Mouse (Mus musculus) forebrain, embryonic 15.5 days (tissue): Measurements from ENCODE around the gene Manba. TPM values are rescaled to one million over a fixed set of nuclear protein-coding genes. Genes with fewer than 3 reads are reported as not detected.

Experiments used
- ATAC-seq: fragments of 200-750 bp; cut with Nextera tagmentation; replicated peaks from 2 replicates; pipeline ENCODE4 v1.8.0; 2017; ENCODE audit warnings: mild to moderate bottlenecking, moderate TSS enrichment, moderate library complexity
- H3K27ac ChIP-seq: fragments of 300-500 bp; sonication (generic); replicated peaks from 2 replicates; pipeline ENCODE4 v1.5.1; 2015; ENCODE audit warnings: mild to moderate bottlenecking, inconsistent platforms
- H3K27me3 ChIP-seq: fragments of 300-500 bp; sonication (generic); 2 replicates; pipeline ENCODE4 v1.6.1; 2015; ENCODE audit warnings: inconsistent platforms
- H3K36me3 ChIP-seq: fragments of 300-500 bp; sonication (generic); 2 replicates; pipeline ENCODE4 v1.6.1; 2015; ENCODE audit warnings: mild to moderate bottlenecking, inconsistent platforms
- H3K4me1 ChIP-seq: fragments of 300-500 bp; sonication (generic); 2 replicates; pipeline ENCODE4 v1.6.1; 2015; ENCODE audit warnings: inconsistent platforms
- H3K4me2 ChIP-seq: fragments of 300-500 bp; sonication (generic); replicated peaks from 2 replicates; pipeline ENCODE4 v1.6.1; 2015; ENCODE audit warnings: mild to moderate bottlenecking, inconsistent platforms
- H3K4me3 ChIP-seq: fragments of 300-500 bp; sonication (generic); 2 replicates; pipeline ENCODE4 v1.5.1; 2015; ENCODE audit warnings: mild to moderate bottlenecking, inconsistent platforms
- H3K9ac ChIP-seq: fragments of 300-500 bp; sonication (generic); replicated peaks from 2 replicates; pipeline ENCODE4 v1.6.1; 2015; ENCODE audit warnings: mild to moderate bottlenecking, inconsistent platforms
- H3K9me3 ChIP-seq: fragments of 300-500 bp; sonication (generic); 2 replicates; pipeline ENCODE4 v1.6.1; 2016; ENCODE audit warnings: inconsistent platforms
- WGBS: fragments of 180-500 bp; shearing (Covaris S2); methylation state at CpG from one replicate; pipeline ENCODE4 v1.1.7; 2015; ENCODE audit warnings: mixed read lengths; 5-methylcytosine and 5-hydroxymethylcytosine counted together
- polyA plus RNA-seq: library from polyadenylated mRNA; unstranded; fragments of >200 nt; fragmentation: Nextera tagmentation; extraction: Ambion mirVana; gene quantifications from 2 replicates; pipeline ENCODE4 v1.2.1, GENCODE M21; 2015

The Manba gene
- polyA plus RNA-seq, 1 experiment from 2014 or later, result 3.9 TPM

DNA sequence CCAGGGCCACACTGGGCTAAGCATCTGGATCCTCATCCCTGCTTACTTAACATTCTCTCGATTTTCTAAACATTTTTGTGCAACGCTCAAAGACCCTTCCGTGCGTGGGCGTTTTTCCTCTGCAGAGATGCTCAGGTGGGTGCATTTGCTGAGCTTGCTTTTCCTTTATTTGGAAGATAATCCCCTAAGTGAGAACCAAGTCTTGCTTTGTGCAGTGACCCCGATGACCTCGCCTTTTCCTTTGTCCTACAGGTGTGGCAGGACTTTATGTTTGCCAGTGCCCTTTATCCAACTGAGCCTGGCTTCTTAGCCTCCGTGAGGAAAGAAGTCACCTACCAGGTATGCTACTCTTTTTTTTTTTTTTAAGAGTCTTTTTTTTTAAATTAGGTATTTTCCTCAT lies 61.9 kb downstream of the Manba start:
- Histone ChIP-seq H3K9me3 (no peaks in the 10 kb centered on the region), H3K4me1 (no peaks in the 10 kb centered on the region), H3K36me3 (no peaks in the 10 kb centered on the region), H3K27ac (no peak overlapping the region), H3K27me3 (no peaks in the 10 kb centered on the region), H3K4me3 (no peak overlapping the region), H3K9ac (no peak overlapping the region), H3K4me2 (no peak overlapping the region)
- WGBS, result 41% methylated on average over 8 of the region's 8 CpGs
- no peak for ATAC-seq

DNA sequence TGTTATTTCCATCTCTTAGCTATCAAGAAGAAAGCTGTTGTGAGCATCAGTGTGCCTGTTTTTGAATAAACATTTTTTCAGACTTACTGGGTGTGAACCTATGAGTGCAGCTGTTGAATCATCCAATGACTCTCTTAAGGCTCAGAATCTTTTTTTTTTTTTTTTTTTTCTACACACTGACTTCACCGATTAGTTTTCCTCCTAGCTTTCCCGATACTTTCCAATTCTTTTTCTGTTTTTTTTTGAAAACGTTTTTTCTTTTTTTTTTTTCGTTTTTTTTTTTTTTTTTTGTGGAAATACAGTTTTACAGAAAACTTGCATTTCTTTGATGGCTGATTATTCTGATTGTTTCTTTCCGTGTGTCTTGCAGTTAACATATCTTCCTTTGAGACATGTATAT lies 67.5 kb downstream of the Manba start:
- Histone ChIP-seq H3K27ac (no peak overlapping the region), H3K27me3 (no peaks in the 10 kb centered on the region), H3K9me3 (no peaks in the 10 kb centered on the region), H3K4me2 (no peak overlapping the region), H3K9ac (no peak overlapping the region), H3K4me3 (no peak overlapping the region), H3K36me3 (no peaks in the 10 kb centered on the region), H3K4me1 (no peaks in the 10 kb centered on the region)
- no peak for ATAC-seq
- 85% methylated on average over 5 of the region's 5 CpGs for WGBS

DNA sequence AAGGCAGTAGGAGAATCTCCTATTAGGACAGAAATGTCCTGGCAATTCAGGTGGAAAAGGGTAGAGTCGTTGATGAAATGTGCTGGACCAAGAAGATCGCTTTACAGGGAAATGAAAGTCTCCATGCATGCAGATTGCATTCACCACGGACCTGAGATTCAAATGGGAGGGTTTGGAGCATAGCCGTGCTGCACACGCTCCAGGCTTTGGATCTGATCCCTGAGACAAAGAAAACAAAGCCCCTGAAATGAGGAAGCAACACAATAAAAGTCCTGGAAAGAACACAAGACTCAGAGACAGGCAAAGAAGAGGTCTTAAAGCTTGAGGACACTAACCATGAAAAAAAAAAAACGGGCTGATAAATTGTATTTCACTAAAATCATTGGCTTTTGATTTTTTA lies 69.8 kb downstream of the Manba start:
- no peaks in the 10 kb centered on the region for H3K27me3 ChIP-seq
- no peak overlapping the region for H3K27ac ChIP-seq
- no peak overlapping the region for H3K4me2 ChIP-seq
- no peak for ATAC-seq
- no peaks in the 10 kb centered on the region for H3K36me3 ChIP-seq
- H3K9me3 ChIP-seq, result no peaks in the 10 kb centered on the region
- 47% methylated on average over 6 of the region's 6 CpGs for WGBS
- no peak overlapping the region for H3K9ac ChIP-seq
- H3K4me3 ChIP-seq, result no peak overlapping the region
- H3K4me1 ChIP-seq, result no peaks in the 10 kb centered on the region

DNA sequence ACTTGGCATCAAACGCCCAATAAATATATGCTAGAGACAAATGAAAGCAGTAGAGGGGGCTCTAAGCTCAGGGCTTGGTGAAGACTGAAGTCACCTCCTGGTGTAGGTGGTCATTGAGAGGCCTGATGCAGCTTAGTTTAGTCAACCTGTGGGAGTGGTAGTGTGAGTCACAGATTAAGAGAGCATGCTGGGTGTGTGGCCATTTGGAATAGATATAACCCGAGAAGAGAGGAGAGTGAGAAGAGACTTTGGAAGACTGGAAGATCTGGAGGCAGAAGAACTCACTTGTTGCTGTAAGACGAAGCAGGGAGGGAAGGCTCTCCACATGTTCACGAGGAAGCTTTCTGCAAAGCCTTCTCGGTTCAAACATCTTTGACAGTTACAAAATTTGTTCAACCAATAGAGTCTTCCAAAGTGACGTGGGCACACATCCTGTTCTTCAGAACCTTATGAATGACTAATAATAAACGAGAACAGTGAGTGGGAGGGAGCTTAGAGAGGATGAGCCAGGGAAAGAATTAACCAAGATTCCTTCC lies 70.7 kb downstream of the Manba start:
- H3K4me1 ChIP-seq, result no peaks in the 10 kb centered on the region
- no peaks in the 10 kb centered on the region for H3K36me3 ChIP-seq
- WGBS, result 80% methylated on average over 7 of the region's 7 CpGs
- no peak overlapping the region for H3K4me2 ChIP-seq
- no peak overlapping the region for H3K4me3 ChIP-seq
- H3K27ac ChIP-seq, result no peak overlapping the region
- no peaks in the 10 kb centered on the region for H3K9me3 ChIP-seq
- H3K27me3 ChIP-seq, result no peaks in the 10 kb centered on the region
- H3K9ac ChIP-seq, result no peak overlapping the region
- ATAC-seq, result no peak

DNA sequence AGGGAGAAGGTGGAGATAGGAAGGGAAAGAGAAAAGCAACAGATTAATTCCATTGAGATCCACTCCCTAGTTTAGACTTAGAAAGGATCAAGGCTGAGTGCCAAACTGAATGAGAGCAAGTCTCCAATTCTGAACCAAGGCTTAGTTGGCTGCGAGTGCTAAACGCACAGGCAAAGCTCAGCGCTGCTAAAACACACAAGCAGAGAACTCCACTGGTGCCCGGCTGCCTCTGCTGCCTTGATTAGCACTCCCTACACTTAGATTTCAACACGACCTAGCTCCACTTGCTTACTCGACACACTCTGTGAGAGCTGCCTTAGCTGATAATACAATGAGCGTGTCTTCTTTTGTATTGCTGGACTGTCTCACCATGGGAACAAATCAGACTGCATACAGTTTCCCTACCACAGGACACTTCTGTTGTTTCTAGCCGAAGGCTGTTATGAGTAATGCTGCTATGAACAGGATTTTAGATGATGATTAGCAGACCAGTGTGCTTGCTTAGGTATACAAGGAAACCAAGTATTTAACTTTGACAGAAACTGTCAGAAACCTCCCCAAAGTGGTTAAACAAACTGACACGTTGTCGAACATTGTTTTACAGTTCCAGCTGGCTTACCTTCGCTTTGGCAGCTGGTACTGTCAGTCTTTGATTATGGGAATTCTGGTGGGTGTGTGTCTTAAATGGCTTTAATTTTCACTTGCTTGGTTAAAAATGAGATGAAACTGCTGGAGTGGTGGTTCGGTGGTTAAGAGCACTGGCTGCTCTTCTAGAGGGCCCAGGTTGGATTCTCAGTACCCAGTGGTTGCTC lies 71.6 kb downstream of the Manba start:
- H3K27me3 ChIP-seq, result no peaks in the 10 kb centered on the region
- no peak overlapping the region for H3K4me3 ChIP-seq
- no peak overlapping the region for H3K4me2 ChIP-seq
- no peaks in the 10 kb centered on the region for H3K9me3 ChIP-seq
- peak; percentile 83 for ATAC-seq
- no peak overlapping the region for H3K9ac ChIP-seq
- H3K4me1 ChIP-seq, result no peaks in the 10 kb centered on the region
- no peaks in the 10 kb centered on the region for H3K36me3 ChIP-seq
- no peak overlapping the region for H3K27ac ChIP-seq
- 60% methylated on average over 12 of the region's 12 CpGs for WGBS

DNA sequence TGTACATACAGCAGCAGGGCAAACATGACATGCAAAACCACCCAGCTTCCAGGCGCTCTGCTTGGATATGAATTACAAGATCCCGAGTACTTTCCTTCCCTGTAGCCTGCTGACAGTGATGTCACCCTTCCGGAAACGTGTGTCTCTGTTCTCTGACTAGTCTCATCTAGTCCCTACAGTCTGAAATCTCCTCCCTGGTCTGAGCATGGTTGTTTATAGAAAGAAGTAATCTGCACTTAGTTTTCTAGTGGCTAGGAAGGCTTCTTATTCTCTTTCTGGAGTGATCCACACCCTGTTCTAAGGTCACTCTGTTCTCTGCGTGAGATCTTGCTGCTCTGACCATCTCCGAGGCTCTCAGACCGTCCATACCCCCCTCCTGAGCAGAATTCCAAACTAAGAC lies 76.6 kb downstream of the Manba start:
- no peak for ATAC-seq
- no peak overlapping the region for H3K4me2 ChIP-seq
- WGBS, result 84% methylated on average over 7 of the region's 7 CpGs
- H3K4me1 ChIP-seq, result no peaks in the 10 kb centered on the region
- no peaks in the 10 kb centered on the region for H3K27me3 ChIP-seq
- no peak overlapping the region for H3K9ac ChIP-seq
- H3K9me3 ChIP-seq, result no peaks in the 10 kb centered on the region
- H3K36me3 ChIP-seq, result no peaks in the 10 kb centered on the region
- no peak overlapping the region for H3K4me3 ChIP-seq
- no peak overlapping the region for H3K27ac ChIP-seq

DNA sequence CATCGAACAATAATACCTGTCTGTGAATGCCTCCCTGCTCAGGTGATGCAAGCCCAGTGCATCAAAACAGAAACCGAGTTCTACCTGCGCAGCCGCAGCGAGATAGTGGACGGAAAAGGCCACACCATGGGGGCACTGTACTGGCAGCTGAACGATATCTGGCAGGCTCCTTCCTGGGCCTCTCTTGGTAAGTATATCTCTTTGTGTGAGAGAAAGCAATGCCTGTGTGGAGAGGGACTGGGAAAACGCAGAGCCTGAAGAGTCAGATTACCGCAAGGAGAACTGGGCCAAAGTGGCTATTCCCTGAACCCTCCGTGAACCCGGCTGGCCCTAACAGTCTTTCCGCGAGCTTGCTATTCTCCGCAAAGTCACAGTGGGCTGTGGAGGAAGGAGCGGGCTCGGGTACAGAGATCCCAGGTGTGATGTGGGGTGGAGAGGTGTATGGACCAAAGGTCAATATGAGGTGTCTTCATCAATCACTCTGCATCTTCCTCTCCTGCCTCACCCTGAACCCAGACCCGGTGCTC lies 77.8 kb downstream of the Manba start:
- H3K9me3 ChIP-seq, result no peaks in the 10 kb centered on the region
- ATAC-seq, result no peak
- no peak overlapping the region for H3K9ac ChIP-seq
- no peaks in the 10 kb centered on the region for H3K4me1 ChIP-seq
- no peaks in the 10 kb centered on the region for H3K27me3 ChIP-seq
- no peak overlapping the region for H3K4me3 ChIP-seq
- no peaks in the 10 kb centered on the region for H3K36me3 ChIP-seq
- WGBS, result 94% methylated on average over 17 of the region's 17 CpGs
- H3K27ac ChIP-seq, result no peak overlapping the region
- H3K4me2 ChIP-seq, result no peak overlapping the region

DNA sequence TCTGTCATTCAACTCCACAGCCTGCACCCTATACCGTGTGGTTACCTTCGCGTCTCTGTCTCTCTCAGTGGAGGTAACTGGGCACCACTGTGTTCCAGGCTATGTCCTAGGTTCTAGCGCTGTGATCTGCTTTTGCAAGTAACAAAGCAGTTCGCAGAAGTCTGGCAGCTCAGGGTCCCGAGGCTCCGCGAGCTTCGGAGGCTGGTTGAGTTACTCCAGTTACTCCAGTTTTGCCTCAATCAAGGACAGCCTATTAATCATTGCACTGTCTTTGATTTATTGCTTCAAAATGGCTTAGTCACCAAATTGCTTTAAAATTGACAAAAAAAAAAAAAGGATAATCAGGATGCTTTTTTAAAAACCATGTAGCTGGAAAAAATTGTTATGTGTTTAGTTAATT lies 79.3 kb downstream of the Manba start:
- Histone ChIP-seq H3K9ac (no peak overlapping the region), H3K27ac (no peak overlapping the region), H3K9me3 (no peaks in the 10 kb centered on the region), H3K4me3 (no peak overlapping the region), H3K4me2 (no peak overlapping the region), H3K27me3 (no peaks in the 10 kb centered on the region), H3K4me1 (no peaks in the 10 kb centered on the region), H3K36me3 (no peaks in the 10 kb centered on the region)
- 92% methylated on average over 9 of the region's 9 CpGs for WGBS
- ATAC-seq, result no peak

DNA sequence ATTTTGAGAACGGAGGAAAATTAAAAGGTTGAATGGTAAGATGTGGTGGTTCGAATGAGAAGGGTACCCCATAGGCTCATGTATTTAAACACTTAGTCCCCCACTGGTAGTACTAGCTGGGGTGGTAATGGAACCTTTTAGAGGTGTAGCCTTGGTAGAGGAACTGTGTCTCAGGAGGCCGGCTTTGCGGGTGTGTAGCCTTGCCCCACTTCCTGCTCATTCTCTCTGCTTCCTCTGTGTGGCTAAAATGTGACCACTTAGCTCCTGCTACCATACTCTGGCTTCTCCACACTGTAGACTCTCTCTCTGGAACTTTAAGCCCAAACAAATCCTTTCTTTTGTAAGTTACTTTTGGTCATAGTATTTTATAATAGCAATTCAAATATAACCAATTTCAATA lies 79.9 kb downstream of the Manba start:
- no peaks in the 10 kb centered on the region for H3K27me3 ChIP-seq
- no peaks in the 10 kb centered on the region for H3K36me3 ChIP-seq
- no peak overlapping the region for H3K4me3 ChIP-seq
- ATAC-seq, result no peak
- no peak overlapping the region for H3K4me2 ChIP-seq
- 97% methylated on average over 4 of the region's 4 CpGs for WGBS
- H3K27ac ChIP-seq, result no peak overlapping the region
- H3K9ac ChIP-seq, result no peak overlapping the region
- H3K4me1 ChIP-seq, result no peaks in the 10 kb centered on the region
- no peaks in the 10 kb centered on the region for H3K9me3 ChIP-seq

DNA sequence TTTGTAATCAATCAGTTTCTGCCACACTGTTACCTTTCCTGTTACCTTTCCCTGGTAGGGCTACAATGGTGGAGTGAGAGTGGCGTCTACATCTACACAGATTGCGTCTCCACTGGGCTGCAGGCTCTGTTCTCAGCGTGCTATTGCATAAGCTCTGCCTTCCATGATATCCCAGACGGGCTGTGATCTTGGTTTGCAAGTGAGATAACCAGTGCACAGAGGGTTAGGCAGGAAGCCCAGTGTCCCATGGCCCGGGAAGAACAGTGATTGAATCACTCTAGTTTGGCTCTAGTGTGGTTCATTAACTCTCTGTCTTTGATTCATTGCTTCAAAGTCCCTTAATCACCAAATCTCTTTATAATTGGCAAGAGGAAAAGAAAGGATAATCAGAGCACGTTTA lies 82.5 kb downstream of the Manba start:
- Histone ChIP-seq H3K4me1 (no peaks in the 10 kb centered on the region), H3K4me2 (no peak overlapping the region), H3K9ac (no peak overlapping the region), H3K9me3 (no peaks in the 10 kb centered on the region), H3K27me3 (no peaks in the 10 kb centered on the region), H3K27ac (no peak overlapping the region), H3K36me3 (no peaks in the 10 kb centered on the region), H3K4me3 (no peak overlapping the region)
- no peak for ATAC-seq
- 46% methylated on average over 6 of the region's 6 CpGs for WGBS

DNA sequence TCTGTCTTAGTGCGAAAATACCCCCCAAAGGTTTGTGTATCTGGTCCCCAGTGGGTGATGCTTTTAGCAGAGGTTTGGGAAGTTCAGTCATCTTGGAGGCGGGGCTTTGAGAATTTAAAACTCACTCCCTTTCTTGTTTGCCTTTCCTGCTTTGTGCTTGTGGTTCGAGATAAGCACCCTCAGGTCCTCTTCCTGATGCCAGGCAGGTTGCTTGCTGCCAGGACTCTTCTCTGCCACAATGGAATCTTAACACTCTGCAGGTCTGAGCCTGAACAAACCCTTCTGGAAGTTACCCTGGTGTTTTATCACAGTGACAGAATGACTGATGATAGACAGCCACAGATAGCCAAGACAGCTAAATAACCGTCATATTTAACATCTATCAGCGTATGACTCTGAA lies 83.2 kb downstream of the Manba start:
- ATAC-seq, result no peak
- no peaks in the 10 kb centered on the region for H3K4me1 ChIP-seq
- 76% methylated on average over 5 of the region's 5 CpGs for WGBS
- H3K9ac ChIP-seq, result no peak overlapping the region
- H3K27ac ChIP-seq, result no peak overlapping the region
- H3K4me3 ChIP-seq, result no peak overlapping the region
- no peak overlapping the region for H3K4me2 ChIP-seq
- H3K9me3 ChIP-seq, result no peaks in the 10 kb centered on the region
- no peaks in the 10 kb centered on the region for H3K36me3 ChIP-seq
- H3K27me3 ChIP-seq, result no peaks in the 10 kb centered on the region

DNA sequence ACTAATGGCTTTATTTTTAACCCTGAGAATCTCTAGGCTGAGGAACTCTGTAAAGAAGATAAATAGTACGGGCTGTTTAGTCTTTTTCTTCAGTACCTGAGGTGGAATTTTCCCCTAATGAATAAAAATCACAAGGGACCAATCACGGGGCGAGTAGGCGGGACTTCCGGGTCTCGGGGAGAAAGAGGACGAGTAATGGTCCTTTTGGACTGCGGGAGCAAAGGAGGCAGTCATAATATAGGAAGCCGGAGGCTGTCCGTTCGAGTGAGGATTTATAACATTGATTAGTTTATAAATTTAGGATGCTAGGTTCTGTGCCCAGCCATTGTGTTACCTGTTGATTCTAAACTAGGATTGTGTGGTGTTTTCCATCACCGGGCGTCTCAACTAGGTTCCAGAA lies 86.1 kb downstream of the Manba start:
- Histone ChIP-seq H3K9ac (no peak overlapping the region), H3K4me1 (no peaks in the 10 kb centered on the region), H3K27ac (no peak overlapping the region), H3K4me2 (0 out of 2 replicates have a peak overlapping the region, but pooled peaks have one; percentile 1), H3K36me3 (no peaks in the 10 kb centered on the region), H3K9me3 (no peaks in the 10 kb centered on the region), H3K4me3 (peak overlapping the region; percentile 11; the same call in 1 of the 2 replicates), H3K27me3 (no peaks in the 10 kb centered on the region)
- ATAC-seq, result no peak
- 69% methylated on average over 13 of the region's 13 CpGs for WGBS

DNA sequence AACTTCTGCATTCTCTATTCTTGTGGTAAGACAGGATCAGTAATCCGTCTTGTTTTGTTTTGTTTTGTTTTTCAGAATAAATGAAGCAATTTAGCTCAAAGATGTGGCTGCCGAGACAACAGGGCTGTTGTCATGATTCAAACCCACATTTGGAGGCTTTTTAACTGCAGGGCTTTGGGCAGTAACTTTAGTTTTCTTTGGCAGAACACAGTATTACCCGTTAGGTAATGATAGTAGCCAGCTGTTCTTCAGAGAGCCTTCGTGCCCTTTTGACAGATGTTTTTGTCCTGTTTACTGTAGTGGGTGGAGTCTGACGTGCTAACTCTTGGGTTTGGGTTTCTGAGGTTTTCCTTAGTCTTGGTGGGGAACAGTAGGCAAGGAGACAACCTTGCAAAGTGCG lies 87.6 kb downstream of the Manba start:
- no peak overlapping the region for H3K4me2 ChIP-seq
- 53% methylated on average over 6 of the region's 6 CpGs for WGBS
- no peak overlapping the region for H3K9ac ChIP-seq
- no peak overlapping the region for H3K27ac ChIP-seq
- no peaks in the 10 kb centered on the region for H3K9me3 ChIP-seq
- no peaks in the 10 kb centered on the region for H3K36me3 ChIP-seq
- no peaks in the 10 kb centered on the region for H3K4me1 ChIP-seq
- no peak overlapping the region for H3K4me3 ChIP-seq
- no peaks in the 10 kb centered on the region for H3K27me3 ChIP-seq
- no peak for ATAC-seq
